Mouse (Mus musculus) liver, embryonic 11.5 days (tissue): ENCODE data around the gene Zcchc14. TPM values are rescaled to one million over a fixed set of nuclear protein-coding genes. Genes with fewer than 3 reads are reported as not detected.

Experiments
- ATAC-seq: fragments of 200-750 bp; cut with Nextera tagmentation; replicated peaks from 2 replicates; pipeline ENCODE4 v1.8.0; 2017; ENCODE audit warnings: moderate number of reproducible peaks, mild to moderate bottlenecking, moderate TSS enrichment, moderate library complexity; ENCODE audit not compliant: low FRiP score
- DNase-seq: peaks from one replicate; pipeline ENCODE4 v3.0.0-alpha.2; 2017; ENCODE audit warnings: low spot score
- H3K27ac ChIP-seq: fragments of 300-500 bp; sonication (generic); 2 replicates; pipeline ENCODE4 v1.5.1; 2014; ENCODE audit warnings: mild to moderate bottlenecking, low read depth, low read length, control low read depth
- H3K27me3 ChIP-seq: fragments of 300-500 bp; sonication (generic); replicated peaks from 2 replicates; pipeline ENCODE4 v1.6.1; 2014; ENCODE audit warnings: low read length, mixed read lengths; ENCODE audit not compliant: control insufficient read depth, insufficient read depth
- H3K36me3 ChIP-seq: fragments of 300-500 bp; sonication (generic); 2 replicates; pipeline ENCODE4 v1.6.1; 2014; ENCODE audit warnings: mild to moderate bottlenecking, low read length, moderate library complexity, mixed read lengths; ENCODE audit not compliant: control insufficient read depth, insufficient read depth
- H3K4me1 ChIP-seq: fragments of 300-500 bp; sonication (generic); replicated peaks from 2 replicates; pipeline ENCODE4 v1.6.1; 2014; ENCODE audit warnings: low read length, mixed read lengths; ENCODE audit not compliant: control insufficient read depth, insufficient read depth
- H3K4me2 ChIP-seq: fragments of 300-500 bp; sonication (generic); 2 replicates; pipeline ENCODE4 v1.6.1; 2014; ENCODE audit warnings: mild to moderate bottlenecking, control low read depth, moderate library complexity
- H3K4me3 ChIP-seq: fragments of 300-500 bp; sonication (generic); 2 replicates; pipeline ENCODE4 v1.5.1; 2014; ENCODE audit warnings: low read depth, low read length, control low read depth
- H3K9ac ChIP-seq: fragments of 300-500 bp; sonication (generic); 2 replicates; pipeline ENCODE4 v1.6.1; 2014; ENCODE audit warnings: low read depth, low read length, control low read depth
- H3K9me3 ChIP-seq: fragments of 300-500 bp; sonication (generic); 2 replicates; pipeline ENCODE4 v1.6.1; 2016; ENCODE audit warnings: low read length, inconsistent platforms, mixed read lengths; ENCODE audit not compliant: control insufficient read depth
- WGBS: fragments of 180-500 bp; shearing (Covaris S2); extraction: QIAGEN DNeasy Blood & Tissue Kit; methylation state at CpG from one replicate; pipeline ENCODE4 v1.1.7; 2014; 5-methylcytosine and 5-hydroxymethylcytosine counted together
- polyA plus RNA-seq: library from polyadenylated mRNA; unstranded; fragments of >200 nt; fragmentation: Nextera tagmentation; extraction: Ambion mirVana; gene quantifications from 2 replicates; pipeline ENCODE4 v1.2.1, GENCODE M21; 2014

The Zcchc14 gene
- polyA plus RNA-seq, 1 experiment from 2014 or later: 6.2 TPM

DNA sequence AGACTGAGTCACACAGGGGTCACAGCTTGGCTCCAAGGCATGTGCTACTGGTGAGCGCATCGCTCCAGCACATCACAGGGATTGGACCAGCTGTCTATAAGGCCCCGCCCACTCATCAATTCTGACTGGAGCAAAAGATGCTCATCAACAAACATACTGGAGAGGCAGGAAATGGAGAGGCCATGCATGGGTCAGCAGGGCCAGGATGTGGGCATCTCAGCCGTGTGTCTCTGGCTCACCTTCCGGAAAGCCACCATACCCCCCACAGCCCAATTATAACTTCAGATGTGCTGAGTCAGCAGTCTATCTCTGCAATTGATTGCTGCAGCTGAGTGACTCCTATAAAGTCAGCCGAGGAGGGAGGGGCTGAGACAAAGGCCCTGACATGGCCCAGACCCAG, 84.4 kb downstream of the Zcchc14 start:
- Histone ChIP-seq H3K27ac (no peak overlapping the region), H3K27me3 (no peaks in the 10 kb centered on the region), H3K4me3 (no peak overlapping the region), H3K9me3 (no peaks in the 10 kb centered on the region), H3K36me3 (no peaks in the 10 kb centered on the region; the same call in 1 of the 2 replicates), H3K9ac (no peak overlapping the region), H3K4me2 (no peak overlapping the region), H3K4me1 (peaks cover 20% of the 10 kb centered on the region)
- ATAC-seq: no peak
- WGBS: 65% methylated on average over 6 of the region's 6 CpGs
- no peak for DNase-seq

DNA sequence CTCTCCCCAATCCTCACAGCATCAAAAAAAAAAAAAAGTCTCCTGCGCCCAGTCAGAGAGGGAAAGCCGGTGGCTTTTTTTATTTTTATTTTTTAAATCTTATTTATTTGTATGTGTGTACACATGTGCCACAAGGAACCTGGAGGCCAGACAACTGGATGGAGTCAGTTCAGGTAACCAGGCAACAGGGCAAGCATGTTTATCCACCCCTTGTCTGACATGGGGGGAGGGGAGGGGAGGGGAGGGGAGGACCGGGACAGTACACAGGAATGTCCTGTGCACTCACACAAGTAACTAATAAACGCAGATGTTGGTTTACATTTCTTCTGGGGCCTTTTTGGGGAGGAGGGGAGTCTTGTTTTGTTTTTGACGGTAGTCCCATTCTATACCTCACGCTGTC, 89.0 kb downstream of the Zcchc14 start:
- H3K36me3 ChIP-seq: peaks cover 7% of the 10 kb centered on the region
- no peak for ATAC-seq
- 79% methylated on average over 6 of the region's 6 CpGs for WGBS
- H3K27me3 ChIP-seq: no peaks in the 10 kb centered on the region
- no peaks in the 10 kb centered on the region for H3K9me3 ChIP-seq
- DNase-seq: no peak
- no peak overlapping the region for H3K4me2 ChIP-seq
- no peak overlapping the region for H3K27ac ChIP-seq
- peaks cover 11% of the 10 kb centered on the region for H3K4me1 ChIP-seq
- H3K9ac ChIP-seq: no peak overlapping the region
- no peak overlapping the region for H3K4me3 ChIP-seq

DNA sequence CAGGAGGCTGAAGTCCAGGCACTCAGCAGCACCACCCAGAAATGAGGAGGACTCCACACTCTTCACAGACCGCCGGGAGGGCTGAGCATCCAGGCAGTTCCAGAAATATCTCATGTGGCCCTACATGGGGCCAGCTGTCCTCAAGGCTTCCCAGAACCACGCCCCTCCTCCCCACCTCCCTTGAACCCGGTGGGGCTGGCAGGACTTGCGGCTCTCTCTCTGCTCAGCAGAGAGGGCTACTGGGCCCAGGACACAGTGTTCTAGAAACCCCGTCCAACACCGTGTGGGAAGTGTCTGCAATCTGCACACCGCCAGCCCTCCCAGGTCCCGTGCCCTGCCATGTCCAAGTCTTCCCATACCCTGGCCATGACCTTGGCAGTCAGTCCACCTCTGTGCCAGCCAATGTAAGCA, 89.8 kb downstream of the Zcchc14 start:
- H3K4me1 ChIP-seq: 0 out of 2 replicates have a peak, but pooled peaks cover 5% of the 10 kb centered on the region
- no peak overlapping the region for H3K9ac ChIP-seq
- H3K9me3 ChIP-seq: no peaks in the 10 kb centered on the region
- H3K27me3 ChIP-seq: no peaks in the 10 kb centered on the region
- no peak overlapping the region for H3K4me3 ChIP-seq
- WGBS: 77% methylated on average over 9 of the region's 9 CpGs
- DNase-seq (no peak), ATAC-seq (no peak)
- H3K36me3 ChIP-seq: peaks cover 7% of the 10 kb centered on the region
- no peak overlapping the region for H3K4me2 ChIP-seq
- no peak overlapping the region for H3K27ac ChIP-seq

GRCm38 (mm10) chr8:121561636-121562345, 90.9 kb downstream of the Zcchc14 start:
- ATAC-seq: no peak
- Histone ChIP-seq H3K4me3 (no peak overlapping the region), H3K9ac (no peak overlapping the region), H3K27ac (no peak overlapping the region), H3K36me3 (peaks cover 7% of the 10 kb centered on the region), H3K9me3 (no peaks in the 10 kb centered on the region), H3K4me1 (0 out of 2 replicates have a peak, but pooled peaks cover 3% of the 10 kb centered on the region), H3K4me2 (no peak overlapping the region), H3K27me3 (no peaks in the 10 kb centered on the region)
- WGBS: 86% methylated on average over 16 of the region's 16 CpGs
- no peak for DNase-seq

- H3K27ac ChIP-seq: no peak overlapping the region
- H3K36me3 ChIP-seq: peaks cover 11% of the 10 kb centered on the region
- H3K9ac ChIP-seq: no peak overlapping the region
- no peak overlapping the region for H3K4me2 ChIP-seq
- no peaks in the 10 kb centered on the region for H3K9me3 ChIP-seq
- WGBS: 94% methylated on average over 7 of the region's 7 CpGs
- no peak overlapping the region for H3K4me3 ChIP-seq
- ATAC-seq (no peak), DNase-seq (no peak)
- H3K27me3 ChIP-seq: no peaks in the 10 kb centered on the region
- H3K4me1 ChIP-seq: 0 out of 2 replicates have a peak, but pooled peaks cover 3% of the 10 kb centered on the region
Observed at GRCm38 (mm10) chr8:121560432-121561100, 92.1 kb downstream of the Zcchc14 start.

DNA sequence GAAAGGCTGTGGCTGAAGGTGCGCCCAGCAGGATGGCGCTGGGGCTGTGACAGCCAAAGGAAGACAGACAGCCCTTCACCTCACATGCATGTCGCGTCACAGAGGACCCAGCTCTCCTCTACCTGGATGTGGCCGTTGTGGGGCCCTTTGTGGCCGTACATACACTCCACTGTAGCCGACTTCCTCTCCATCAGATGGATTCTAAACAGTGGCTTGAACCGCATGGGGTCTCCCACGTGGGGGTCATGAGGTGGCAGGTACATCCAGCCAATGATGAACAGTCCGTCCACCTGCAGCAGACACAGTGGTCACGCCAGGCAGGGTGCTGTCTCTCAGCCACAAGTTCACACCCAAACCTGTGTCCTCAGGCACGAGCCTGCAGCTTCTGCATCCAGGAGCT, 92.9 kb downstream of the Zcchc14 start:
- no peaks in the 10 kb centered on the region for H3K27me3 ChIP-seq
- no peak overlapping the region for H3K4me2 ChIP-seq
- H3K27ac ChIP-seq: no peak overlapping the region
- ATAC-seq: no peak
- 90% methylated on average over 12 of the region's 12 CpGs for WGBS
- H3K9me3 ChIP-seq: no peaks in the 10 kb centered on the region
- H3K9ac ChIP-seq: no peak overlapping the region
- no peak for DNase-seq
- H3K4me1 ChIP-seq: 0 out of 2 replicates have a peak, but pooled peaks cover 3% of the 10 kb centered on the region
- H3K4me3 ChIP-seq: no peak overlapping the region
- H3K36me3 ChIP-seq: peaks cover 17% of the 10 kb centered on the region

DNA sequence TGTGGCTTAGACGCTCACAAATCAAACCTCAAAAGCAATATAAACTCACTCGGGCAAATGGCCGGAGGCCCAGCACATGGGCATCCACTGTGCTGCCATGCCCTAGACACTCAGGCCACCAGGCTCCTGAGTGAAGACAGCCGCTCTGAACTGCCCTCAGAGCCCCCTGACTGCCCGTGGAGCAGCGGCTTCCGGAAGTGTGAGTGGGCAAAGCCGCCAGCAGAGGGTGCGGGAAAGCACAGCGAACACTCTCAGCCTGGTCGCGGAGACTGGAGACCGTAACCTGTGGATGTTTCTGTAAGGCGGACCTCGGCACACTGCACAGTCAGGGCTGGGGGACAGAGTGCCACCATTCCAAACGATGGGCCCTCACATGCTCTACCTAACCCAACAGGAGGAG, 94.2 kb downstream of the Zcchc14 start:
- H3K4me1 ChIP-seq: 0 out of 2 replicates have a peak, but pooled peaks cover 3% of the 10 kb centered on the region
- no peak overlapping the region for H3K9ac ChIP-seq
- peaks cover 28% of the 10 kb centered on the region for H3K36me3 ChIP-seq
- DNase-seq (no peak), ATAC-seq (no peak)
- no peak overlapping the region for H3K4me3 ChIP-seq
- H3K4me2 ChIP-seq: no peak overlapping the region
- no peak overlapping the region for H3K27ac ChIP-seq
- WGBS: 91% methylated on average over 16 of the region's 16 CpGs
- no peaks in the 10 kb centered on the region for H3K9me3 ChIP-seq
- no peaks in the 10 kb centered on the region for H3K27me3 ChIP-seq

- Histone ChIP-seq H3K36me3 (peaks cover 31% of the 10 kb centered on the region), H3K27ac (no peak overlapping the region), H3K27me3 (no peaks in the 10 kb centered on the region), H3K4me2 (no peak overlapping the region), H3K9ac (no peak overlapping the region), H3K4me3 (no peak overlapping the region), H3K9me3 (no peaks in the 10 kb centered on the region), H3K4me1 (0 out of 2 replicates have a peak, but pooled peaks cover 3% of the 10 kb centered on the region)
- ATAC-seq: no peak
- 90% methylated on average over 11 of the region's 11 CpGs for WGBS
- DNase-seq: no peak
Observed at GRCm38 (mm10) chr8:121557746-121558145, 95.0 kb downstream of the Zcchc14 start.
